Mouse (Mus musculus): ENCODE results near the gene Med13. TPM values are rescaled to one million over a fixed set of nuclear protein-coding genes. Genes with fewer than 3 reads are reported as not detected.

The Med13 gene
- polyA plus RNA-seq, 1 experiment from 2014 or later, result 9.7 TPM

- WGBS, result under 1% methylated on average over 22 of the region's 22 CpGs
- H3K27ac ChIP-seq, result peak overlapping the region; percentile 85
Measured at GRCm38 (mm10) chr11:86257054-86257453, 100.3 kb downstream of the Med13 start.

GRCm38 (mm10) chr11:86253342-86253741, 104.1 kb downstream of the Med13 start:
- H3K4me2 ChIP-seq, result no peak overlapping the region
- no peak for ATAC-seq (ENCODE audit: insufficient number of reproducible peaks, low FRiP score, low TSS enrichment, low read depth)
- peaks cover 33% of the 10 kb centered on the region for H3K36me3 ChIP-seq
- no peak overlapping the region for H3K4me3 ChIP-seq
- WGBS, result 85% methylated on average over 1 of the region's 1 CpGs
- peaks cover 13% of the 10 kb centered on the region for H3K4me1 ChIP-seq
- H3K9ac ChIP-seq, result no peak overlapping the region
- H3K27ac ChIP-seq, result no peak overlapping the region
- H3K9me3 ChIP-seq, result no peaks in the 10 kb centered on the region
- H3K27me3 ChIP-seq, result no peaks in the 10 kb centered on the region

More at GRCm38 (mm10) chr11:86257054-86257453, 100.3 kb downstream of the Med13 start:
- Histone ChIP-seq H3K9ac (peak overlapping the region; percentile 71), H3K27me3 (no peaks in the 10 kb centered on the region), H3K4me2 (peak overlapping the region; percentile 65), H3K9me3 (no peaks in the 10 kb centered on the region), H3K4me3 (peak overlapping the region; percentile 70), H3K4me1 (peaks cover 13% of the 10 kb centered on the region), H3K36me3 (peaks cover 12% of the 10 kb centered on the region)
- no peak for ATAC-seq (ENCODE audit: insufficient number of reproducible peaks, low FRiP score, low TSS enrichment, low read depth)

GRCm38 (mm10) chr11:86232446-86232845, 125.0 kb downstream of the Med13 start:
- WGBS, result 54% methylated on average over 4 of the region's 4 CpGs
- H3K4me1 ChIP-seq, result no peaks in the 10 kb centered on the region
- no peak overlapping the region for H3K4me2 ChIP-seq
- no peak for ATAC-seq (ENCODE audit: insufficient number of reproducible peaks, low FRiP score, low TSS enrichment, low read depth)
- H3K36me3 ChIP-seq, result peaks cover 40% of the 10 kb centered on the region
- no peaks in the 10 kb centered on the region for H3K9me3 ChIP-seq
- H3K27ac ChIP-seq, result no peak overlapping the region
- H3K9ac ChIP-seq, result no peak overlapping the region
- H3K4me3 ChIP-seq, result no peak overlapping the region
- no peaks in the 10 kb centered on the region for H3K27me3 ChIP-seq

DNA sequence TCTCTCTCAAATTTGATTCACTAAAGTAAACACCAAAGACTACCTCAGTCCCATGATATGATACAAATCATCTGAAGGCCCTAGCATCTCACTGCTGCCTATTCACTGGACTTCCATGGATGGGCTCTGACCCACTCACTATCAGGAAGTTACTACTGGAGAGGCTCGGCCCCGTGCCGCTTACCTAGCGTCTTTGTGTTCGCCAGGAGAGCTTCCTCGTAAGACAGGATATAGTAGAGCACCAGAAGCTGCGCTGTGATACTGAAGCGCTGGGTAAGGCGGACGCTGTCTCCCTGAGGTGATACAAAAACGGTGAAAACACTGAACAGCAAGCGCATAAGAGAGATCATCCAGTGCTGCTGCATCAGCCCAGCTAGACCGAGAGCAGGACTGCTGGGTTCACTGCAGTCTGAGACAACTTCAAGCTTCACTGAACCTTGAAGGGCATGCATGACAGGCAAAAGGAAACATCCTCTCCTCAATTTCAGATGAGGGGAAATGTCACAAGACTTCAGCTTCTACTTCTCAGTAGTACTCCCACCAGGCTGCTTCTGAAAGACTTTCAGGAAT, 125.5 kb downstream of the Med13 start:
- H3K9ac ChIP-seq, result no peak overlapping the region
- no peaks in the 10 kb centered on the region for H3K4me1 ChIP-seq
- H3K36me3 ChIP-seq, result peaks cover 37% of the 10 kb centered on the region
- no peaks in the 10 kb centered on the region for H3K9me3 ChIP-seq
- no peak overlapping the region for H3K4me2 ChIP-seq
- no peak for ATAC-seq (ENCODE audit: insufficient number of reproducible peaks, low FRiP score, low TSS enrichment, low read depth)
- no peak overlapping the region for H3K27ac ChIP-seq
- H3K27me3 ChIP-seq, result no peaks in the 10 kb centered on the region
- no peak overlapping the region for H3K4me3 ChIP-seq
- 95% methylated on average over 13 of the region's 13 CpGs for WGBS

DNA sequence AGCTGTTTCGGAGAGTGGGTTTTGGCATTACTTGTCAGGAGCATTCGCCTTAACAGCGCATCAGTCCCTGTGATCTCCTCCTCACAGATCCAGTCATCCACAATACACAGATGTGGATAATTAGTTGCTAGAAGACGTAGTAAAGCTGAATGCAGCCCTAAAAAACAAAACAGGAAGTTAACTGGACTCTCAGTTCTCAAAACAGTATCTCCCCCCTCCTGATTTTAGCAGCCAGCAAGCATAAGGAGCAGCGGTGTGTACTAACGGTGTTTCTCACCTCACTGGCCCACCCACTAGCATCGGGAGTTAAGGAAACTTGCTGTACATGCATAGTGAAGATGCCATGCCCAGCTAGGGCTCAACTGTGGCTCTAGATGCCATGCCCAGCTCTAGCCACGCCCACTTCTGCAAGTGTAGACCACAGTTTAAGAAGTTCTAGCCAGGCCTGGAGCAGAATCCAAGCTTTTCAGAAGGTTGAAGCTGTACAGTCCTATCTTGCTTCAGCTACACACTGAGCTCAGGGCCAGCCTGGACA, 130.7 kb downstream of the Med13 start:
- H3K9me3 ChIP-seq, result no peaks in the 10 kb centered on the region
- H3K27me3 ChIP-seq, result no peaks in the 10 kb centered on the region
- peaks cover 42% of the 10 kb centered on the region for H3K36me3 ChIP-seq
- no peak overlapping the region for H3K4me3 ChIP-seq
- H3K4me1 ChIP-seq, result no peaks in the 10 kb centered on the region
- no peak overlapping the region for H3K9ac ChIP-seq
- no peak overlapping the region for H3K27ac ChIP-seq
- WGBS, result 85% methylated on average over 8 of the region's 8 CpGs
- H3K4me2 ChIP-seq, result no peak overlapping the region
- ATAC-seq (ENCODE audit: insufficient number of reproducible peaks, low FRiP score, low TSS enrichment, low read depth), result no peak

DNA sequence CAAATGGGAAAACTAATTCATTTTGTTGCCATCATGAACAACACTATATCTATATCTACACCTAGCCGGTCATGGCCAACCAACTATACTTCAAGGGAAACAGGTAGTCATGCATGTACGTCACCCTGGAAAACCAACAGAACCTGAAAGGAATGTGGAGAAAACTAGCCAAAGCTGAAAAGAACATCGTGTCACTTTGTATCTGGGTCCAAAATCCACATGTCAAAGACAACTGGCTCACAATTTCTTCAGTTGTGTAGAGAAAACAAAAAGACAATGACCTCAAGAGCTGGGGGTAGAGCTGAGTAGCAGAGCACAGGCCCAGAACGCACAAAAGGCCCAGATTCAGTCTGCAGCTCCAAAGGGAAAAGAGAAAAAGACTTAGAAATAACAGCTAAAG, 131.6 kb downstream of the Med13 start:
- ATAC-seq (ENCODE audit: insufficient number of reproducible peaks, low FRiP score, low TSS enrichment, low read depth), result no peak
- Histone ChIP-seq H3K4me1 (no peaks in the 10 kb centered on the region), H3K27me3 (no peaks in the 10 kb centered on the region), H3K9ac (no peak overlapping the region), H3K36me3 (peaks cover 41% of the 10 kb centered on the region), H3K27ac (no peak overlapping the region), H3K4me2 (no peak overlapping the region), H3K4me3 (no peak overlapping the region), H3K9me3 (no peaks in the 10 kb centered on the region)
- WGBS, result 90% methylated on average over 4 of the region's 4 CpGs

Other genes with a start within 250 kb of the Med13 start
- 7.5 and 7.7 TPM in 2 replicates for gene Brip1, start 156.4 kb downstream of the Med13 start, polyA plus RNA-seq (2015; fragmentation: Nextera tagmentation; extraction: Ambion mirVana)
- gene Ints2, start 100.0 kb downstream of the Med13 start, polyA plus RNA-seq (2015; fragmentation: Nextera tagmentation; extraction: Ambion mirVana), result 23.3 and 25.4 TPM in 2 replicates
- 59.3 and 68.0 TPM in 2 replicates for gene Rnft1, start 127.1 kb upstream of the Med13 start, polyA plus RNA-seq (2015; fragmentation: Nextera tagmentation; extraction: Ambion mirVana)
- 73.2 and 74.5 TPM in 2 replicates for gene Rps6kb1, start 187.2 kb upstream of the Med13 start, polyA plus RNA-seq (2015; fragmentation: Nextera tagmentation; extraction: Ambion mirVana)
- 11.1 and 11.3 TPM in 2 replicates for gene Tubd1, start 187.4 kb upstream of the Med13 start, polyA plus RNA-seq (2015; fragmentation: Nextera tagmentation; extraction: Ambion mirVana)